Mouse (Mus musculus) midbrain, embryonic 11.5 days (tissue): Measurements from ENCODE around the gene Rnf31. TPM values are rescaled to one million over a fixed set of nuclear protein-coding genes. Genes with fewer than 3 reads are reported as not detected.
A peak's percentile ranks its signal among the peaks of the same experiment; 100 is the strongest.

Experiments used
- ATAC-seq: fragments of 200-750 bp; cut with Nextera tagmentation; 2 replicates; pipeline ENCODE4 v1.8.0; 2017; ENCODE audit warnings: moderate TSS enrichment, moderate library complexity; ENCODE audit not compliant: low FRiP score
- DNase-seq: peaks from one replicate; pipeline ENCODE4 v3.0.0; 2015; ENCODE audit warnings: low spot score; ENCODE audit errors: missing footprints
- H3K27ac ChIP-seq: fragments of 300-500 bp; sonication (generic); 2 replicates; pipeline ENCODE4 v1.5.1; 2014; ENCODE audit warnings: low read depth, low read length
- H3K27me3 ChIP-seq: fragments of 300-500 bp; sonication (generic); 2 replicates; pipeline ENCODE4 v1.6.1; 2014; ENCODE audit warnings: mild to moderate bottlenecking, low read length, moderate library complexity, mixed read lengths; ENCODE audit not compliant: control insufficient read depth, insufficient read depth
- H3K36me3 ChIP-seq: fragments of 300-500 bp; sonication (generic); 2 replicates; pipeline ENCODE4 v1.6.1; 2014; ENCODE audit warnings: mild to moderate bottlenecking, low read length, moderate library complexity, mixed read lengths; ENCODE audit not compliant: control insufficient read depth, insufficient read depth
- H3K4me1 ChIP-seq: fragments of 300-500 bp; sonication (generic); 2 replicates; pipeline ENCODE4 v1.6.1; 2014; ENCODE audit warnings: low read length; ENCODE audit not compliant: control insufficient read depth, insufficient read depth
- H3K4me2 ChIP-seq: fragments of 300-500 bp; sonication (generic); 2 replicates; pipeline ENCODE4 v1.6.1; 2014; ENCODE audit warnings: mild to moderate bottlenecking, moderate library complexity
- H3K4me3 ChIP-seq: fragments of 300-500 bp; sonication (generic); 2 replicates; pipeline ENCODE4 v1.5.1; 2014; ENCODE audit warnings: low read depth, low read length
- H3K9ac ChIP-seq: fragments of 300-500 bp; sonication (generic); 2 replicates; pipeline ENCODE4 v1.6.1; 2014; ENCODE audit warnings: low read length
- H3K9me3 ChIP-seq: fragments of 300-500 bp; sonication (generic); 2 replicates; pipeline ENCODE4 v1.6.1; 2016; ENCODE audit warnings: low read length; ENCODE audit not compliant: control insufficient read depth
- WGBS: fragments of 180-500 bp; shearing (Covaris S2); extraction: QIAGEN DNeasy Blood & Tissue Kit; methylation state at CpG from one replicate; pipeline ENCODE4 v1.1.7; 2014; 5-methylcytosine and 5-hydroxymethylcytosine counted together
- polyA plus RNA-seq: library from polyadenylated mRNA; unstranded; fragments of >200 nt; fragmentation: Nextera tagmentation; extraction: Ambion mirVana; gene quantifications from 2 replicates; pipeline ENCODE4 v1.2.1, GENCODE M21; 2014

The Rnf31 gene
- polyA plus RNA-seq, 1 experiment from 2014 or later = 9.8 TPM

DNA sequence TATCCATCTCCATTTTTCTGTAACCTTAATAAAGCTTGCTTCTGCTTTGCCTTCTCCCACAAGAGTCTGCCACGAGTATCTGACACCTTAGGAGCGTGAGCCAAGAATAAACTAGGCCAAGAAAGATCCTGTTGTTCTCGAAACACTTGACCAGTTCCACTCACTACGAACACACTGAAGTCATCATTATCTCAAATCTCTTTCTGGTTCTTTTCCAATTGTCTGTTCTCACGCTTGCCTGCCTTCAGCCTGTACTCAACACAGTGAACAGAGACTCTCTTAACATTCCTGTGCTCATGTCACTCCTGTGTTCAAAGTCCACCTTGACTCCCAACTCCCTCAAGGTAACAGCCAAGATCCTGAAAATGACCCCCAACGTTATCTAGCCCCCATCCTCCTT is 21.8 kb downstream of the Rnf31 start:
- H3K27ac ChIP-seq = no peak overlapping the region
- 70% methylated on average over 6 of the region's 6 CpGs for WGBS
- no peak overlapping the region for H3K9ac ChIP-seq
- ATAC-seq (no peak), DNase-seq (no peak)
- H3K36me3 ChIP-seq = peaks cover 4% of the 10 kb centered on the region; the same call in 1 of the 2 replicates
- H3K27me3 ChIP-seq = no peaks in the 10 kb centered on the region
- H3K4me2 ChIP-seq = no peak overlapping the region
- H3K4me1 ChIP-seq = no peaks in the 10 kb centered on the region
- H3K9me3 ChIP-seq = no peaks in the 10 kb centered on the region
- no peak overlapping the region for H3K4me3 ChIP-seq

DNA sequence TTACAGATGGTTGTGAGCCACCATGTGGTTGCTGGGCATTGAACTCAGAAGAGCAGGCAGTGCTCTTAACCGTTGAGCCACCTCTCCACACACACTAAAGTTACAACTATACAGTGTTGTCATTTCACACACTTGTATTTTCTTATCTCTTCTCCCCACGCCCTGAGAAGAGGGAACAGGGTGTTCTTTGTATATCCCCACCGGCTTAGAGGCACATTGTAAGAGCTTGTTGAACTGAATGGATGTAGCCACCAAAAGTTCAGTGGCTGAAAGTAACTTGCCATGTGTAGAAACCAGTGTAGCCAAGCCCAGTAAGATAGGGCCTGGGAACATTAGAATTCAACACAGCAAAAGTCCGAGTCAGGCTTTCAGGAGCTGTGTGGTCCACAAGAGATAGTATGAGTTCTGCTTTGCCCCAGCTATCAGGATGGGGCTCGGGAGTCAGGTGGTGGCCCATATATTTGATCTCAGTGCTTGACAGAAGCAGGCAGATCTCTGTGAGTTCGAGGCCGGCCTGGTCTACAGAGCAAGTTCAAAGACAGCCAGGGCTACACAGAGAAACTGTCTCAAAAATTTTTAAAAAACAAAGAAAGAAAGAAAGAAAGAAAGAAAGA is 23.2 kb downstream of the Rnf31 start:
- DNase-seq (peak; percentile 81), ATAC-seq (no peak)
- no peaks in the 10 kb centered on the region for H3K4me1 ChIP-seq
- no peaks in the 10 kb centered on the region for H3K9me3 ChIP-seq
- WGBS = 78% methylated on average over 7 of the region's 7 CpGs
- no peak overlapping the region for H3K4me3 ChIP-seq
- no peak overlapping the region for H3K27ac ChIP-seq
- no peak overlapping the region for H3K4me2 ChIP-seq
- no peak overlapping the region for H3K9ac ChIP-seq
- no peaks in the 10 kb centered on the region for H3K27me3 ChIP-seq
- H3K36me3 ChIP-seq = no peaks in the 10 kb centered on the region

DNA sequence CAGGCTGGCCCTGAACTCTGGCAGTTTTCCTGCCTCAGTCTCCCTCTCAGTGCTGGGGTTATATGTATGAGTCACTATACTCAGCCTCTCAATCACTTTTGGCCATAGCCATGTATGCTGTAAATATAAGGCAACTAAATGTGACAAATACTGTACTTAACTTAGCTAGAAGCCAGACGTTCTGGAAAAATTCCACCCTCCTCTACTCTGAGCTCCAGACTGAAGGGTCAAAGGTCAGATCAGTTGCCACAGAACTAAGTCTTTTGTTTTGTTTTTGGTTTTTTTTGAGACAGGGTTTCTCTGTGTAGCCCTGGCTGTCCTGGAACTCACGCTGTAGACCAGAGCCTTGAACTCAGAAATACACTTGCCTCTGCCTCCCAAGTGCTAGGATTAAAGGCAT is 24.4 kb downstream of the Rnf31 start:
- Histone ChIP-seq H3K27ac (no peak overlapping the region), H3K4me3 (no peak overlapping the region), H3K9ac (no peak overlapping the region), H3K9me3 (no peaks in the 10 kb centered on the region), H3K4me2 (no peak overlapping the region), H3K4me1 (no peaks in the 10 kb centered on the region), H3K27me3 (no peaks in the 10 kb centered on the region), H3K36me3 (no peaks in the 10 kb centered on the region)
- 52% methylated on average over 2 of the region's 2 CpGs for WGBS
- no peak for ATAC-seq
- DNase-seq = peak; percentile 62

DNA sequence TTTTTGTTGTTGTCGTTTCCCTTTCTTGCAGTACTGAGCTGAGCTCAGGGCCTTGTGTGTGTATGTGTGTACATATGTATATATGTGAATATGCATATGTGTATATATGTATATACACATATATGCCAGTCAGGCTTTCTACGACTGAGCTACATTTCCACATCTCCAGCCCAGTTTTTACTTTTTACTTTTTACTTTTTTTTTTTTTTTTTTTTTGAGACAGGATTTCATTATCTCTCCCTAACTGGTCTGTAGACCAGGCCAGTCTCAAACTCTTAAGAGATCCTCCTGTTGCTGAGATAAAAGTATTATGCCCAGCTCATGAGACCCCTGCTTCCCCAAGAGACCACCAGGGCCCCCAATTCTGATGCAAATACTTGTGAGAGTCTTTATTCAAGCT is 25.3 kb downstream of the Rnf31 start:
- 87% methylated on average over 2 of the region's 2 CpGs for WGBS
- no peak overlapping the region for H3K4me2 ChIP-seq
- H3K36me3 ChIP-seq = no peaks in the 10 kb centered on the region

DNA sequence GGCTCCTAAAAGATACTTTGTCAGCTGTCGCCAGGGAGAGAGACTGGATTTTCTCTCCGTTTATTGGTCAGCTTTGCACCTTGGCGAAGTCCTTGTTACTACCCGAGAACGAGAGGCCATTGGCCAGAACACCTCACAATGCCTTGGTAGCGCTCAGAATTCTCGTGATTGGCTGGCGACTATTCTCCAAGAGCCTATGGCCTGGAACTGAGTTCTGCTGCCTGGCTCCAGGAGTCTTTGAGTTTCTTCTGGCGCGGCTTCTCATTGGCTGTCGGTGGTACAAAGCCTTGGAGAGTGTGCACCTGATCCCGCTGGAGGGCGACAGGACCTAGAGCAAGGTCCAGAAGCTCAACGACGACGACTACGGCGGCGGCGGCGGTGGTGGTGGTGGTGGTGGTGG is 26.3 kb downstream of the Rnf31 start, which contains the start of gene Rec8:
TSS of gene Rec8 (plus strand) at position 216 of the 400 bp plus-strand sequence.
- Histone ChIP-seq H3K27ac (no peak within 1 kb of the TSS), H3K27me3 (no peaks in the 10 kb centered on the region), H3K4me1 (no peaks in the 10 kb centered on the region), H3K4me3 (no peak within 1 kb of the TSS; the same call in 1 of the 2 replicates), H3K9ac (no peak within 1 kb of the TSS), H3K4me2 (peak within 1 kb of the TSS; percentile 11; the same call in 1 of the 2 replicates), H3K36me3 (no peaks in the 10 kb centered on the region), H3K9me3 (no peaks in the 10 kb centered on the region)
- WGBS = 28% methylated on average over 21 of the region's 21 CpGs
- ATAC-seq (peak; percentile 59), DNase-seq (peak; percentile 85)

More for the DNA sequence above, 25.3 kb downstream of the Rnf31 start:
- no peak for ATAC-seq
- Histone ChIP-seq H3K9ac (no peak overlapping the region), H3K4me3 (no peak overlapping the region), H3K9me3 (no peaks in the 10 kb centered on the region), H3K4me1 (no peaks in the 10 kb centered on the region), H3K27ac (no peak overlapping the region), H3K27me3 (no peaks in the 10 kb centered on the region)
- no peak for DNase-seq

DNA sequence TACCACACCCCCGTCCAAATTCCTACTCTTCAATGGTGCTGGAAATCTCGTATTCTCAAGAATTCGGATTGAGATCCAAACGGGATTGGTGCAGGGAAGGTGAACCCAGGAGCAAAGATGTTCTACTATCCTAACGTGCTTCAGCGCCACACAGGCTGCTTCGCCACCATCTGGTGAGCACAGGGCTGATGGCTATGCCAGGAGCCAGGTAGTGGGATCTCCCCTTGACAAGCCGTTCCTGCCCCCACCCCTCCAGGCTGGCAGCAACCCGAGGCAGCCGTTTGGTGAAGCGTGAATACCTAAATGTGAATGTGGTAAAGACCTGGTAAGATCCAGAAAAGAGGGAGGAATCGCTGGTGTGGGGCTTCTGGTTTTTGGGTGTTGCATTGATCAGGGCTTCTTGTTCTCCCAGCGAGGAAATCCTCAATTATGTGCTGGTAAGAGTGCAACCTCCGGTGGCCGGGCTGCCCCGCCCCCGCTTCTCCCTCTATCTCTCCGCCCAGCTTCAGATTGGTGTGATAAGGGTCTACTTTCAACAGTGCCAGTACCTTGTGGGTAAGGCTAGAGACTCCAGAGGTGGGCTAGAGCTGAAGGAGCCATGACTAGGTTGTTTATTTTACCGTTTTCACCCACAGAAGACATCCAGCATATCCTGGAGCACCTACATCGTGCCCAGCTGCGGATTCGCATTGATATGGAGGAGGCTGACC is 27.1 kb downstream of the Rnf31 start:
- no peak overlapping the region for H3K27ac ChIP-seq
- ATAC-seq (no peak), DNase-seq (peak; percentile 84)
- 53% methylated on average over 22 of the region's 22 CpGs for WGBS
- no peak overlapping the region; the same call in 1 of the 2 replicates for H3K4me3 ChIP-seq
- no peaks in the 10 kb centered on the region for H3K36me3 ChIP-seq
- H3K4me2 ChIP-seq = peak overlapping the region; percentile 11; the same call in 1 of the 2 replicates
- H3K9me3 ChIP-seq = no peaks in the 10 kb centered on the region
- no peaks in the 10 kb centered on the region for H3K4me1 ChIP-seq
- H3K27me3 ChIP-seq = no peaks in the 10 kb centered on the region
- H3K9ac ChIP-seq = no peak overlapping the region

DNA sequence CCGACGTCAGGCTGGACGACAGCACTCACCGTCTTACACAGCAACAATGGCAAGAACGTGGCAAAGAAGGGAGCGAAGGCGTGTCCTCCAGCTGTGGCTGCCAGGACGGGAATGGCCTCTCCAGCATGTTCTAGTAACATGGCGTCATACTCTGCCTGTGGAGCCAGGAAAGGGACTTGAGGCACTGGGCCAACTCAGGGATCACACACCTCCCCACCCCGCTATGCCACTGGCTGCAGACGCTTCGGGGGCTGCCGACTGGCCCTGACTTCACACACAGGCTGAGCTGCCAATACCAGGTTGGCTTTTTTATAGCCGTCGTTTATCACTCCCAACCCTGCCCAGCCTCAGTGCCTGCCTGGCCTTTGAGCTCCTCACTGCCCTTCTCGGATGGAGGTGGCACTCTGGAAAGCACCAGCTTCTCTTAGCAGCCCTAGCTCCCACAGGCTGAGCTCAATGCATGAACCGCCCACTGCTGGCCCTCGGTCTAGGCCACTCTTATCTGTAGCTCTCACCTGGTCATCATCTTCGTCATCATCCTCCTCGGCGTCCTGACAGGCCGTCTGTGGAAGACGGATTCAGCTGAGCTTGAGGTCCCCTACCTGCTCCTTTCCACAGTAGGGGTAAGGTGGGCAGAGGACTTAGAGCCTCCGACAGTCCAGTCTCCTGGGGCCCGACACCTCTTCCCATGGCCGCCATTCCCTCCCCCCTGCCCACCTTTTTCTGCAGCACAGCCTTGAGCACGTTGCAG is 36.7 kb downstream of the Rnf31 start:
- Histone ChIP-seq H3K4me3 (no peak overlapping the region), H3K9me3 (no peaks in the 10 kb centered on the region), H3K9ac (no peak overlapping the region), H3K4me1 (no peaks in the 10 kb centered on the region), H3K27ac (no peak overlapping the region), H3K4me2 (no peak overlapping the region), H3K27me3 (no peaks in the 10 kb centered on the region), H3K36me3 (peaks cover 39% of the 10 kb centered on the region)
- peak; percentile 61 for DNase-seq
- WGBS = 94% methylated on average over 27 of the region's 27 CpGs
- 0 out of 2 replicates have a peak, but pooled peaks have one; percentile 6 for ATAC-seq

DNA sequence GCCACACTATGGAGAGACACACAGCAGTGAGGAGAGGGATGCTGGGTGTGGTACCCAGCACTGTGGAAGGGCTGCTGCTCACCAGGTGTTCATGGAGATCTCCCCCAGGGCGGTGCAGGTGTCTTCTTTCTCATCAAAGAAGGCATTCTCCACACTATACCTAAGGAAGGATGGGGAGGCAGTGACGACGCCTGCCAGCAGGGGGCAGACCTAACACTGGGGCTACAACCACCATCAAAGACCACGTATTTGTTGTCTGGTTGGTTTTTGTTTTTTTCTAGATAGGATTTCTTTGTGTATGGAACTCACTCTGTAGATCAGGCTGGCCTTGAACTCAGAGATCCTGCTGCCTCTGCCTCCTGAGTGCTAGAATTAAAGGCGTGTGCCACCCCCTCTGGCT is 37.8 kb downstream of the Rnf31 start:
- Histone ChIP-seq H3K4me2 (no peak overlapping the region), H3K9me3 (no peaks in the 10 kb centered on the region), H3K36me3 (peaks cover 41% of the 10 kb centered on the region), H3K9ac (no peak overlapping the region), H3K4me3 (no peak overlapping the region), H3K27ac (no peak overlapping the region), H3K4me1 (peaks cover 2% of the 10 kb centered on the region; the same call in 1 of the 2 replicates), H3K27me3 (no peaks in the 10 kb centered on the region)
- WGBS = 57% methylated on average over 5 of the region's 5 CpGs
- no peak for ATAC-seq
- peak; percentile 88 for DNase-seq
